Mouse (Mus musculus) lung, embryonic 16.5 days (tissue): ENCODE measurements around the gene Clec1b. TPM values are rescaled to one million over a fixed set of nuclear protein-coding genes. Genes with fewer than 3 reads are reported as not detected.

ENCODE experiments used
- polyA plus RNA-seq: library from polyadenylated mRNA; unstranded; fragments of >200 nt; fragmentation: Nextera tagmentation; extraction: Ambion mirVana; gene quantifications from 2 replicates; pipeline ENCODE4 v1.2.1, GENCODE M21; 2015

The Clec1b gene
- polyA plus RNA-seq, 1 experiment from 2014 or later = 2.8 TPM

Other genes starting within 250 kb of the Clec1b start
- gene Clec2d, start 216.7 kb upstream of the Clec1b start, polyA plus RNA-seq = 2.0 and 2.3 TPM in 2 replicates
- gene Cd69, start 121.9 kb upstream of the Clec1b start, polyA plus RNA-seq = 0.09 and 0.18 TPM in 2 replicates
- not detected in 2 replicates for gene 4922502D21Rik, start 65.5 kb upstream of the Clec1b start, polyA plus RNA-seq
- gene Clec12a, start 54.6 kb upstream of the Clec1b start, polyA plus RNA-seq = 3.3 and 4.3 TPM in 2 replicates
- gene Clec12b, start 11.4 kb upstream of the Clec1b start, polyA plus RNA-seq = 0.36 and 0.50 TPM in 2 replicates
- gene Clec9a, start 11.6 kb downstream of the Clec1b start, polyA plus RNA-seq = 1.5 and 1.6 TPM in 2 replicates
- gene Clec1a, start 54.7 kb downstream of the Clec1b start, polyA plus RNA-seq = 35.9 and 37.0 TPM in 2 replicates
- 0.11 and 0.15 TPM in 2 replicates for gene Olr1, start 109.9 kb downstream of the Clec1b start, polyA plus RNA-seq
- 0.09 TPM in 1 of 2 replicates, not detected in the other for gene Tmem52b, start 115.3 kb downstream of the Clec1b start, polyA plus RNA-seq
- gene Gabarapl1, start 135.9 kb downstream of the Clec1b start, polyA plus RNA-seq = 48.0 and 48.3 TPM in 2 replicates
- not detected in 2 replicates for gene Klre1, start 180.6 kb downstream of the Clec1b start, polyA plus RNA-seq
- 0.51 and 2.0 TPM in 2 replicates for gene Klrd1, start 194.5 kb downstream of the Clec1b start, polyA plus RNA-seq
- 0.30 and 0.52 TPM in 2 replicates for gene Klrk1, start 226.6 kb downstream of the Clec1b start, polyA plus RNA-seq
- not detected in 2 replicates for gene Klrc3, start 246.0 kb downstream of the Clec1b start, polyA plus RNA-seq